Mouse (Mus musculus) hematopoietic multipotent progenitor cell, adult 10-12 weeks (in vitro differentiated cells): ENCODE measurements around the gene Dstn. TPM values are rescaled to one million over a fixed set of nuclear protein-coding genes. Genes with fewer than 3 reads are reported as not detected.

Experiments used
- polyA plus RNA-seq: library from polyadenylated mRNA; stranded (reverse); fragments of >175 nt; gene quantifications from 2 replicates; pipeline ENCODE4 v1.2.3, GENCODE M21; 2012; ENCODE audit warnings: low replicate concordance

The Dstn gene
- 1.5 and 9.1 TPM in 2 replicates for polyA plus RNA-seq

DNA sequence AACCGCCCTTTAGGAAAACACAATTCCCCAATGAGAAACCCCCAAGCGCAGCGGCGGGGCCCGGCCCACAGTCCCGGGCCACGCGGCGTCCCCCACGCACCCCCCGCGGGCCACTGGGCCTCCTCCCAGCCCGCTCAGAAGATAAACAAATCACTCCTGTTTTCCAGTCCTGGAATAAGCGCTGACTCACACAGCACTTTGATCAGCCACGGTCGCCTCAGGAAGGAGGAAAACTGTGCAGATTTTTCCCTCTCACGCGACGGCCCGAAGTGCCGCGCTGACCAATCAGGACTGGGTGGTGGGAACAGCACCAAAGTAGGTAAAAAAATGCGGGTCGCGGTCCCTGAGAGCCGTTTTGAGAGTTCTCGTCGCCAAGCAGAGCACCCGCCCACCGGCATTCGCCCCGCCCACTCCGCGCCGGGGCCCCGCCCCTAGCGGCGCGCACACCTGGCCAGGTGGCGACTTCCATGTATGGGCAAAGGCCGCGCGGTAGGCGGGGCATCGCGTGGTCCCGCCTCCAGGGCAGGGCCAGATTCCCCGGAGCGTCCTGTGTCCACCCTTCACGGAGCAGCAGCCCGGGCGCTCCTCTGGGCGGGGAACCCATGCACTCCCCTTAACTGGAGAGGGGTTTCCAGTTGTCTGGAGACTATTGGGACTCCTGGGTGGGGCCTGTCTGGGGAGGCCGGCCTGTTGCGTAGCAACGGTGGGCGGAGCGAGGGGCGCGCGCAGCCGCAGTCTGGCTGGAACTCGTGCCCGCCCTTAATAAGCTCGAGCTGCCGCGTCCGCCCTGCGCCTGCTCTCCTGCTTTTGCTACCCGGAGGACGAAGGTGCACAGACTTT, at the start of gene Dstn:
Dstn (plus strand) TSS at position 561 of the 840 bp plus-strand sequence.

Other genes with a start within 250 kb of the Dstn start
- 0.21 and 0.39 TPM in 2 replicates for gene Bfsp1, start 52.1 kb upstream of the Dstn start, polyA plus RNA-seq
- 123 and 189 TPM in 2 replicates for gene Rrbp1, start 95.9 kb downstream of the Dstn start, polyA plus RNA-seq
- gene Banf2, start 117.7 kb downstream of the Dstn start, polyA plus RNA-seq = not detected in 2 replicates